Mouse (Mus musculus) thymus, adult 2 months (tissue): ENCODE results near the gene Olfr221. TPM values are rescaled to one million over a fixed set of nuclear protein-coding genes. Genes with fewer than 3 reads are reported as not detected.

Experiments
- DNase-seq: peaks from one replicate; pipeline ENCODE4 v3.0.0; 2021
- H3K27ac ChIP-seq: fragments of 200-500 bp; 2 replicates; pipeline ENCODE4 v1.5.1; 2012; ENCODE audit warnings: low read length, control low read depth; ENCODE audit not compliant: control insufficient read depth, insufficient read depth
- H3K27me3 ChIP-seq: fragments of 200-500 bp; 2 replicates; pipeline ENCODE4 v1.6.1; 2012; ENCODE audit warnings: mild to moderate bottlenecking, low read length, moderate library complexity, mixed read lengths; ENCODE audit not compliant: control insufficient read depth, insufficient read depth
- H3K36me3 ChIP-seq: fragments of 200-500 bp; 2 replicates; pipeline ENCODE4 v1.6.1; 2012; ENCODE audit warnings: mild to moderate bottlenecking, low read length, moderate library complexity; ENCODE audit not compliant: control insufficient read depth, insufficient read depth
- H3K4me1 ChIP-seq: fragments of 200-500 bp; replicated peaks from 2 replicates; pipeline ENCODE4 v1.6.1; 2012; ENCODE audit warnings: low read length; ENCODE audit not compliant: control insufficient read depth, insufficient read depth
- H3K4me3 ChIP-seq: fragments of 200-500 bp; 2 replicates; pipeline ENCODE4 v1.5.1; 2012; ENCODE audit warnings: mild to moderate bottlenecking, low read length, control low read depth, moderate library complexity; ENCODE audit not compliant: control insufficient read depth, insufficient read depth
- CTCF ChIP-seq: fragments of 200-500 bp; IDR thresholded peaks from 2 replicates; pipeline ENCODE4 v1.5.1; 2012; ENCODE audit warnings: mild to moderate bottlenecking, control low read depth, low read length, moderate library complexity, borderline replicate concordance; ENCODE audit not compliant: control insufficient read depth, poor library complexity, insufficient read depth; ENCODE audit errors: extremely low read depth
- POLR2A ChIP-seq: fragments of 200-500 bp; IDR thresholded peaks from 2 replicates; pipeline ENCODE4 v1.6.1; 2012; ENCODE audit warnings: mild to moderate bottlenecking, low read length, control low read depth, moderate library complexity; ENCODE audit not compliant: control insufficient read depth, poor library complexity, insufficient read depth; ENCODE audit errors: extremely low read depth
- WGBS: fragments of 180-500 bp; shearing (Covaris S2); methylation state at CpG from one replicate; pipeline ENCODE4 v1.1.7; 2018; 5-methylcytosine and 5-hydroxymethylcytosine counted together
- polyA plus RNA-seq: library from polyadenylated mRNA; depleted of rRNA; stranded (reverse); fragments of >200 nt; gene quantifications from 2 replicates; pipeline ENCODE4 v1.2.3, GENCODE M21; 2012

The Olfr221 gene
- polyA plus RNA-seq, 1 experiment: not detected

GRCm38 (mm10) chr14:52024133-52024532, 18.1 kb downstream of the Olfr221 start:
- no peaks in the 10 kb centered on the region for H3K27me3 ChIP-seq
- H3K4me1 ChIP-seq: peaks cover 12% of the 10 kb centered on the region
- no peaks in the 10 kb centered on the region for H3K36me3 ChIP-seq
- no peak overlapping the region for H3K27ac ChIP-seq
- no peak for TF ChIP-seq CTCF
- TF ChIP-seq POLR2A: no peak
- WGBS: 90% methylated on average over 2 of the region's 2 CpGs
- DNase-seq: no peak
- H3K4me3 ChIP-seq: no peak overlapping the region

- TF ChIP-seq CTCF (0 out of 2 replicates have a peak, but pooled peaks have one; percentile 15), POLR2A (no peak)
- H3K4me1 ChIP-seq: peaks cover 22% of the 10 kb centered on the region
- no peaks in the 10 kb centered on the region for H3K36me3 ChIP-seq
- 11% methylated on average over 23 of the region's 23 CpGs for WGBS
- H3K27ac ChIP-seq: peak overlapping the region; percentile 75
- H3K27me3 ChIP-seq: no peaks in the 10 kb centered on the region
- H3K4me3 ChIP-seq: peak overlapping the region; percentile 14; the same call in 1 of the 2 replicates
- DNase-seq: peak; percentile 93
These were observed 19.4 kb downstream of the Olfr221 start for GRCm38 (mm10) chr14:52022709-52023459.

GRCm38 (mm10) chr14:52022244-52022708, 20.0 kb downstream of the Olfr221 start:
- H3K27ac ChIP-seq: peak overlapping the region; percentile 43; the same call in 1 of the 2 replicates
- H3K4me3 ChIP-seq: no peak overlapping the region
- no peaks in the 10 kb centered on the region for H3K36me3 ChIP-seq
- no peaks in the 10 kb centered on the region for H3K27me3 ChIP-seq
- H3K4me1 ChIP-seq: peaks cover 22% of the 10 kb centered on the region
- 58% methylated on average over 3 of the region's 3 CpGs for WGBS
- no peak for TF ChIP-seq POLR2A
- no peak for TF ChIP-seq CTCF
- DNase-seq: no peak

- TF ChIP-seq POLR2A (no peak), CTCF (no peak)
- 97% methylated on average over 8 of the region's 8 CpGs for WGBS
- H3K27me3 ChIP-seq: no peaks in the 10 kb centered on the region
- no peak overlapping the region for H3K4me3 ChIP-seq
- H3K36me3 ChIP-seq: no peaks in the 10 kb centered on the region
- H3K4me1 ChIP-seq: peaks cover 25% of the 10 kb centered on the region
- DNase-seq: no peak
- no peak overlapping the region for H3K27ac ChIP-seq
These were observed 20.6 kb downstream of the Olfr221 start for GRCm38 (mm10) chr14:52021568-52022212.

GRCm38 (mm10) chr14:52021138-52021529, 21.1 kb downstream of the Olfr221 start:
- no peak overlapping the region for H3K4me3 ChIP-seq
- no peak for DNase-seq
- peaks cover 25% of the 10 kb centered on the region for H3K4me1 ChIP-seq
- 93% methylated on average over 4 of the region's 4 CpGs for WGBS
- TF ChIP-seq POLR2A (no peak), CTCF (no peak)
- H3K27ac ChIP-seq: no peak overlapping the region
- no peaks in the 10 kb centered on the region for H3K36me3 ChIP-seq
- no peaks in the 10 kb centered on the region for H3K27me3 ChIP-seq

GRCm38 (mm10) chr14:52020486-52021137, 21.6 kb downstream of the Olfr221 start, which contains the start of gene Zfp219:
Gene Zfp219, minus strand, starts transcription at chr14:52020733.
- 25% methylated on average over 15 of the region's 15 CpGs for WGBS
- peaks cover 25% of the 10 kb centered on the region for H3K4me1 ChIP-seq
- DNase-seq: peak; percentile 77

More at GRCm38 (mm10) chr14:52020486-52021137, 21.6 kb downstream of the Olfr221 start, which contains the start of gene Zfp219:
- H3K4me3 ChIP-seq: peak within 1 kb of the TSS; percentile 71
- peak within 1 kb of the TSS; percentile 91 for H3K27ac ChIP-seq
- no peaks in the 10 kb centered on the region for H3K36me3 ChIP-seq
- peak; percentile 67; the same call in 1 of the 2 replicates for TF ChIP-seq CTCF
- no peak for TF ChIP-seq POLR2A
- no peaks in the 10 kb centered on the region for H3K27me3 ChIP-seq
